Mouse (Mus musculus) midbrain, embryonic 15.5 days (tissue): ENCODE results near the gene Akr1d1. TPM values are rescaled to one million over a fixed set of nuclear protein-coding genes. Genes with fewer than 3 reads are reported as not detected.
A peak's percentile ranks its signal among the peaks of the same experiment; 100 is the strongest.

ENCODE experiments used
- ATAC-seq: fragments of 200-750 bp; cut with Nextera tagmentation; replicated peaks from 2 replicates; pipeline ENCODE4 v1.8.0; 2017; ENCODE audit warnings: moderate TSS enrichment
- H3K27ac ChIP-seq: fragments of 300-500 bp; sonication (generic); 2 replicates; pipeline ENCODE4 v1.5.1; 2015; ENCODE audit warnings: mild to moderate bottlenecking, inconsistent platforms
- H3K27me3 ChIP-seq: fragments of 300-500 bp; sonication (generic); replicated peaks from 2 replicates; pipeline ENCODE4 v1.6.1; 2015; ENCODE audit warnings: inconsistent platforms
- H3K36me3 ChIP-seq: fragments of 300-500 bp; sonication (generic); replicated peaks from 2 replicates; pipeline ENCODE4 v1.6.1; 2015; ENCODE audit warnings: inconsistent platforms
- H3K4me1 ChIP-seq: fragments of 300-500 bp; sonication (generic); 2 replicates; pipeline ENCODE4 v1.6.1; 2015; ENCODE audit warnings: inconsistent platforms
- H3K4me2 ChIP-seq: fragments of 300-500 bp; sonication (generic); 2 replicates; pipeline ENCODE4 v1.6.1; 2015; ENCODE audit warnings: inconsistent platforms, mild to moderate bottlenecking, moderate library complexity
- H3K4me3 ChIP-seq: fragments of 300-500 bp; sonication (generic); 2 replicates; pipeline ENCODE4 v1.5.1; 2015; ENCODE audit warnings: mild to moderate bottlenecking, inconsistent platforms
- H3K9ac ChIP-seq: fragments of 300-500 bp; sonication (generic); 2 replicates; pipeline ENCODE4 v1.6.1; 2015; ENCODE audit warnings: mild to moderate bottlenecking, inconsistent platforms
- H3K9me3 ChIP-seq: fragments of 300-500 bp; sonication (generic); 2 replicates; pipeline ENCODE4 v1.6.1; 2016; ENCODE audit warnings: inconsistent platforms
- WGBS: fragments of 180-500 bp; shearing (Covaris S2); methylation state at CpG from one replicate; pipeline ENCODE4 v1.1.7; 2015; ENCODE audit warnings: mixed read lengths; 5-methylcytosine and 5-hydroxymethylcytosine counted together
- polyA plus RNA-seq: library from polyadenylated mRNA; unstranded; fragments of >200 nt; fragmentation: Nextera tagmentation; extraction: Ambion mirVana; gene quantifications from 2 replicates; pipeline ENCODE4 v1.2.1, GENCODE M21; 2015

The Akr1d1 gene
- polyA plus RNA-seq, 1 experiment from 2014 or later, result not detected

GRCm38 (mm10) chr6:37572935-37573334, 43.0 kb downstream of the Akr1d1 start:
- no peaks in the 10 kb centered on the region for H3K9me3 ChIP-seq
- ATAC-seq, result no peak
- H3K36me3 ChIP-seq, result no peaks in the 10 kb centered on the region
- H3K9ac ChIP-seq, result no peak overlapping the region
- no peaks in the 10 kb centered on the region for H3K27me3 ChIP-seq
- no peak overlapping the region for H3K4me2 ChIP-seq
- H3K27ac ChIP-seq, result no peak overlapping the region
- H3K4me1 ChIP-seq, result no peaks in the 10 kb centered on the region
- WGBS, result 81% methylated on average over 2 of the region's 2 CpGs
- H3K4me3 ChIP-seq, result no peak overlapping the region

- ATAC-seq, result no peak
- Histone ChIP-seq H3K27ac (no peak overlapping the region), H3K4me2 (no peak overlapping the region), H3K9ac (no peak overlapping the region), H3K4me1 (no peaks in the 10 kb centered on the region), H3K4me3 (no peak overlapping the region), H3K36me3 (no peaks in the 10 kb centered on the region), H3K9me3 (no peaks in the 10 kb centered on the region), H3K27me3 (no peaks in the 10 kb centered on the region)
- 80% methylated on average over 5 of the region's 5 CpGs for WGBS
These were observed 50.5 kb downstream of the Akr1d1 start for GRCm38 (mm10) chr6:37580476-37580875.

- WGBS, result 3% methylated on average over 4 of the region's 4 CpGs
These were observed 59.5 kb downstream of the Akr1d1 start for GRCm38 (mm10) chr6:37589340-37589962.

GRCm38 (mm10) chr6:37590800-37591199, 60.8 kb downstream of the Akr1d1 start:
- ATAC-seq, result no peak
- Histone ChIP-seq H3K9me3 (no peaks in the 10 kb centered on the region), H3K4me2 (no peak overlapping the region), H3K4me1 (peaks cover 37% of the 10 kb centered on the region), H3K27me3 (no peaks in the 10 kb centered on the region), H3K36me3 (no peaks in the 10 kb centered on the region), H3K27ac (peak overlapping the region; percentile 82; the same call in 1 of the 2 replicates), H3K4me3 (no peak overlapping the region), H3K9ac (no peak overlapping the region)
- WGBS, result 66% methylated on average over 6 of the region's 6 CpGs

More at GRCm38 (mm10) chr6:37589340-37589962, 59.5 kb downstream of the Akr1d1 start:
- no peak overlapping the region for H3K9ac ChIP-seq
- no peak overlapping the region for H3K4me3 ChIP-seq
- H3K27ac ChIP-seq, result peak overlapping the region; percentile 82
- H3K9me3 ChIP-seq, result no peaks in the 10 kb centered on the region
- ATAC-seq, result peak; percentile 87
- H3K27me3 ChIP-seq, result no peaks in the 10 kb centered on the region
- no peak overlapping the region for H3K4me2 ChIP-seq
- no peaks in the 10 kb centered on the region for H3K36me3 ChIP-seq
- H3K4me1 ChIP-seq, result peaks cover 37% of the 10 kb centered on the region

GRCm38 (mm10) chr6:37592101-37593032, 62.4 kb downstream of the Akr1d1 start:
- H3K27ac ChIP-seq, result peak overlapping the region; percentile 82
- ATAC-seq, result peak; percentile 76
- no peaks in the 10 kb centered on the region for H3K36me3 ChIP-seq
- peak overlapping the region; percentile 18 for H3K4me3 ChIP-seq
- no peaks in the 10 kb centered on the region for H3K27me3 ChIP-seq
- peaks cover 37% of the 10 kb centered on the region for H3K4me1 ChIP-seq
- no peak overlapping the region for H3K9ac ChIP-seq
- WGBS, result 8% methylated on average over 19 of the region's 19 CpGs
- H3K4me2 ChIP-seq, result peak overlapping the region; percentile 38
- H3K9me3 ChIP-seq, result no peaks in the 10 kb centered on the region

GRCm38 (mm10) chr6:37593033-37593374, 63.0 kb downstream of the Akr1d1 start:
- peak overlapping the region; percentile 38 for H3K4me2 ChIP-seq
- H3K27me3 ChIP-seq, result no peaks in the 10 kb centered on the region
- no peak overlapping the region; the same call in 1 of the 2 replicates for H3K4me3 ChIP-seq
- H3K27ac ChIP-seq, result peak overlapping the region; percentile 82
- 8% methylated on average over 6 of the region's 6 CpGs for WGBS
- no peaks in the 10 kb centered on the region for H3K36me3 ChIP-seq
- H3K4me1 ChIP-seq, result peaks cover 37% of the 10 kb centered on the region
- ATAC-seq, result no peak
- H3K9me3 ChIP-seq, result no peaks in the 10 kb centered on the region
- no peak overlapping the region for H3K9ac ChIP-seq

- H3K9me3 ChIP-seq, result no peaks in the 10 kb centered on the region
- no peaks in the 10 kb centered on the region for H3K27me3 ChIP-seq
- H3K4me1 ChIP-seq, result peaks cover 37% of the 10 kb centered on the region
- peak overlapping the region; percentile 8; the same call in 1 of the 2 replicates for H3K4me2 ChIP-seq
- no peak for ATAC-seq
- H3K4me3 ChIP-seq, result no peak overlapping the region
- H3K27ac ChIP-seq, result peak overlapping the region; percentile 82
- no peak overlapping the region for H3K9ac ChIP-seq
- no peaks in the 10 kb centered on the region for H3K36me3 ChIP-seq
- WGBS, result 7% methylated on average over 5 of the region's 5 CpGs
These were observed 63.6 kb downstream of the Akr1d1 start for GRCm38 (mm10) chr6:37593551-37594089.

- WGBS, result 85% methylated on average over 2 of the region's 2 CpGs
- Histone ChIP-seq H3K36me3 (no peaks in the 10 kb centered on the region), H3K4me2 (no peak overlapping the region), H3K4me3 (no peak overlapping the region), H3K9me3 (no peaks in the 10 kb centered on the region), H3K27me3 (no peaks in the 10 kb centered on the region), H3K27ac (no peak overlapping the region), H3K4me1 (peaks cover 16% of the 10 kb centered on the region), H3K9ac (no peak overlapping the region)
- no peak for ATAC-seq
These were observed 67.1 kb downstream of the Akr1d1 start for GRCm38 (mm10) chr6:37597088-37597487.

GRCm38 (mm10) chr6:37598033-37598432, 68.1 kb downstream of the Akr1d1 start:
- peaks cover 6% of the 10 kb centered on the region for H3K4me1 ChIP-seq
- H3K4me3 ChIP-seq, result no peak overlapping the region
- no peaks in the 10 kb centered on the region for H3K36me3 ChIP-seq
- H3K9me3 ChIP-seq, result no peaks in the 10 kb centered on the region
- no peaks in the 10 kb centered on the region for H3K27me3 ChIP-seq
- no peak overlapping the region for H3K27ac ChIP-seq
- no peak overlapping the region for H3K4me2 ChIP-seq
- no peak for ATAC-seq
- no peak overlapping the region for H3K9ac ChIP-seq

- no peak overlapping the region for H3K27ac ChIP-seq
- H3K4me1 ChIP-seq, result no peaks in the 10 kb centered on the region
- no peak overlapping the region for H3K4me3 ChIP-seq
- no peaks in the 10 kb centered on the region for H3K9me3 ChIP-seq
- ATAC-seq, result no peak
- no peaks in the 10 kb centered on the region for H3K27me3 ChIP-seq
- H3K4me2 ChIP-seq, result no peak overlapping the region
- WGBS, result 81% methylated on average over 7 of the region's 7 CpGs
- no peaks in the 10 kb centered on the region for H3K36me3 ChIP-seq
- H3K9ac ChIP-seq, result no peak overlapping the region
These were observed 71.1 kb downstream of the Akr1d1 start for GRCm38 (mm10) chr6:37600976-37601498.

- 53% methylated on average over 9 of the region's 9 CpGs for WGBS
- ATAC-seq, result no peak
- no peaks in the 10 kb centered on the region for H3K4me1 ChIP-seq
These were observed 73.1 kb downstream of the Akr1d1 start for GRCm38 (mm10) chr6:37602857-37603765.

More at GRCm38 (mm10) chr6:37602857-37603765, 73.1 kb downstream of the Akr1d1 start:
- no peak overlapping the region for H3K4me3 ChIP-seq
- H3K27ac ChIP-seq, result no peak overlapping the region
- no peaks in the 10 kb centered on the region for H3K36me3 ChIP-seq
- H3K9me3 ChIP-seq, result no peaks in the 10 kb centered on the region
- H3K4me2 ChIP-seq, result no peak overlapping the region
- H3K9ac ChIP-seq, result no peak overlapping the region
- no peaks in the 10 kb centered on the region for H3K27me3 ChIP-seq
